Mouse (Mus musculus) right cerebral cortex, postnatal 4 days (tissue): ENCODE results near the gene Gm28043.

ENCODE experiments used
- DNase-seq: peaks from one replicate; pipeline ENCODE4 v3.0.0-alpha.2; 2022

Gm28043 gene

GRCm38 (mm10) chr17:29716732-29717445 is 102.2 kb downstream of the Gm28043 start, which contains the start of gene Ccdc167:
Gene Ccdc167, minus strand, starts transcription at chr17:29717044.
- peak; percentile 95 for DNase-seq

GRCm38 (mm10) chr17:29718660-29719059 is 104.0 kb downstream of the Gm28043 start:
- DNase-seq, result no peak

- DNase-seq, result no peak
These were observed 105.2 kb downstream of the Gm28043 start for GRCm38 (mm10) chr17:29719628-29720575.

DNA sequence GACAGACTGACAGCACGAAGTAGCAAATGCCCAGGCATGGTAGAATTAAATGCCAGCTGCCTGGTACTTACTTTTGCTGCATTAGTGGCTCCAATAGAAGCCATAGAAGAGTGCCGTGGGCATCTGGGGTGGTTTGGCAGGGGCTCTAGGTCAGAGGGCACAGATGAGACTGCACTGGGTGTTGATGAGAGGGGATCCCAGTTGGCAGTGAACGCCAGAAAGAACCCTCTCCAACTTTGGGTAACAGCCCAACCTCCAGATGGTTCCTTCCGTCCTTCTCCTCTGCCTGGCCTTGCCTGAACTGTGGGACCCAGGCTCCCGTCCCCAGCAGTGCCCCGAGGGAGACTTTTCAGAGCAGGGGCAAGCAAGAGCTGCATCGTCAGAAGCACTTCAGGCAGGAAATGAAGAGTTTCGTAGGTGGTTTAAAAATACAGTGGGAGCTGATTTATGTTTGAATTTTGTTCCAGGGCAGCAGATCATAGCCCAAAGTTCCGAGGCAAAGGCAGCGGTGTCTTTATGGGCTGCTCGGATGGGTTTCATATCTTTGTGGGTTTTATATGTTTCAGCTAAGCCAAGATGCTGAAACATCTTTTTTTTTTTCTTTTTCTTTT is 106.2 kb downstream of the Gm28043 start:
- DNase-seq, result no peak

- no peak for DNase-seq
These were observed 109.9 kb downstream of the Gm28043 start for GRCm38 (mm10) chr17:29724610-29725009.

- DNase-seq, result no peak
These were observed 110.4 kb downstream of the Gm28043 start for GRCm38 (mm10) chr17:29725027-29725620.

DNA sequence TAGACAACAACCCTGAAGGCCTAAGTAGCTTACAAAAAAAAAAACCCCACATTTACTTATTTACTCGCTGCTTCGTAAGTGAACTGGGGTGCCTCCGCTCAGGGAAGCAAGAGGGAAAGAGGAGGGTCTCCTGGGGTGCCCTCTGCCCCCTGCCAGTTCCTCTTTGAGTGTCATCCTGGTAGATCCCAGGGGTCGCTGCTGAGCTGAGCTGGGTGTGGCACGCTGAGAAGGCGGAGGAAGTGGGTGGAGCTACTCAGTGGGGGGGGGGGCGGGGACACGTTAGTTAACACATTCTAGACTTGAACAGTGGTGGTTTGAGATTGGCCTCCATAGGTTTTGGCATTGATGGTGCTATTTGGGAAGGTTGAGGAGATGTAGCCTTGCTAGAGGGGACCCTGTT is 113.4 kb downstream of the Gm28043 start:
- no peak for DNase-seq

DNA sequence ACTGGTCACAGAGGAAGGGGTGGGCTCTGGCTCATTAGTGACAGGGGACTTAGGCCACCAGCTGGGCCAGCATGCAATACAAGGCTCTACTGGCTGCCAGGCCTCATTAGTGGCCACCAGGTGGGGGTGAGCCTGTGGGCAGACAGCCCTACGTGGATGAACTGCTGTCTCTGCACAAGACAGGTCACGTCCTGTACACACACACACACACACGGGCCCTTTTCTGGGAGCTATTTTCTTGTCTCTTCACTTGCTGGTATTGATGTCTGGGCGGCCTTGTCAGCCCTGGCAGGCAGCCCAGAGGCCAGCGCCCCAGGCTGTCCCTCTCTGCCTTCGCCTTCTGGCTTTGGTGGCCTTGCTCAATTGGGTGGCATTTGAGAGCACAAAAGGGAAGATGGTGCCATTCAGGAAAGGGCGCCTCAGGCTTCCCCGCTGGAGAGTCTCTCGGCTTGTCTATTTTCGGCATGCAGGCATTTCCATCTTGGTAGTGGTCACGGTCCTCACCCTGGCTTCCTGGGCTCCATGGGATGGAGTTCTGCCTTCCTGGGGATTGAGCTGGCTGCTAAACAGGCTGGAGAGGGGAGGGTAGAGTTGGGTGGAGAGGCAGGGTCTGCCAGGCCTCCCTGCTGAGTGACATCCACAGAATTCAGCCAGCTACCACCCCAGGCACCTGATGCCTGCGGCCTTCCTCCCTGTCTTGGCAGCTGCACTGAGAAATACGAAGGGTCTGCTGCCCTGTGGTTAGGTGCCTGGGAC is 116.0 kb downstream of the Gm28043 start:
- no peak for DNase-seq

GRCm38 (mm10) chr17:29731266-29731952 is 116.7 kb downstream of the Gm28043 start:
- DNase-seq, result no peak

DNA sequence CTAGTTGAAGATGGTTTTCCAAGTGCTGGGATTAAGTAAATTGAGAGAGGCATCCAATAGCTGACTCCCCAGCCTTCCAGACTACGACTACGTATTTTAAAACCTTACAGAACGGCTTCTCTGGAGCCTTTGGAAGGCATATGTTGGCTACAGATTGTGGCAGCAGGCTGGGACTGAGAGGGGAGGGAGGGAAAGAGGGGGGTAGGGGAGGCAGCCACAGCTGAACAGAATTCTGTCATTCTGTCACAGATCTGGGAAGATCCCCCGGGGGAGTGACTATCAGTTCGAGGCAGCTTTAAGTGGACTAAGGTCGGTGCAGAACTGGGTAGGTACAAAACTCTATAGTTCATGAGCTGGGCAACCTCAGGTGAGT is 117.3 kb downstream of the Gm28043 start:
- no peak for DNase-seq

GRCm38 (mm10) chr17:29732522-29732921 is 117.8 kb downstream of the Gm28043 start:
- DNase-seq, result no peak

DNA sequence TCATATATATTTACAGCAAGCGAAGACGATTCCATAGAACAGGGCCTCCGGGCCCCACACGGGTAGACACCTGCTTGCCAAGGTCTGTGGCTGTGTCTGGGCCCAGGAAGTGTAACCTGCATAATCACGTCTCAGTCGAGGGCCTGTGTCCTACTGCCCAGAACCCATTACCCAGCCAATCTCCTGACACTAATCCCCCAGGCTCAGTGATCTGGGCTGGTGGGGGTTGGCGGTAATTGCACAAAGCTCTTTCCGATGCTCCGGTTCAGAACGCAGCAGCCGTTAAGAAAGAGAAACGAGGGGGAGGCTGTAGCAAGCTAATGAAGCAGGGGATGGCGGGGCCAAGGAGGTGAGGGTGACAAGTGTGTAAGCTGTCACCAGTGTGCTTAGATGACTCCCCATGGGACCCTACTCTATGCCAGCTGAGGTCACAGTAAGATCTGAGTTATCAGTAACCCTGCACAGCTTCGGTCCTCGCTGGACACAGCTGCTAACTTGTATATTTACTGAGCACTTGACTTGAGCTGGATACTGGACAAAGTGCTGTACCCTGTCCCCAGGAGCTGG is 121.9 kb downstream of the Gm28043 start:
- DNase-seq, result no peak

DNA sequence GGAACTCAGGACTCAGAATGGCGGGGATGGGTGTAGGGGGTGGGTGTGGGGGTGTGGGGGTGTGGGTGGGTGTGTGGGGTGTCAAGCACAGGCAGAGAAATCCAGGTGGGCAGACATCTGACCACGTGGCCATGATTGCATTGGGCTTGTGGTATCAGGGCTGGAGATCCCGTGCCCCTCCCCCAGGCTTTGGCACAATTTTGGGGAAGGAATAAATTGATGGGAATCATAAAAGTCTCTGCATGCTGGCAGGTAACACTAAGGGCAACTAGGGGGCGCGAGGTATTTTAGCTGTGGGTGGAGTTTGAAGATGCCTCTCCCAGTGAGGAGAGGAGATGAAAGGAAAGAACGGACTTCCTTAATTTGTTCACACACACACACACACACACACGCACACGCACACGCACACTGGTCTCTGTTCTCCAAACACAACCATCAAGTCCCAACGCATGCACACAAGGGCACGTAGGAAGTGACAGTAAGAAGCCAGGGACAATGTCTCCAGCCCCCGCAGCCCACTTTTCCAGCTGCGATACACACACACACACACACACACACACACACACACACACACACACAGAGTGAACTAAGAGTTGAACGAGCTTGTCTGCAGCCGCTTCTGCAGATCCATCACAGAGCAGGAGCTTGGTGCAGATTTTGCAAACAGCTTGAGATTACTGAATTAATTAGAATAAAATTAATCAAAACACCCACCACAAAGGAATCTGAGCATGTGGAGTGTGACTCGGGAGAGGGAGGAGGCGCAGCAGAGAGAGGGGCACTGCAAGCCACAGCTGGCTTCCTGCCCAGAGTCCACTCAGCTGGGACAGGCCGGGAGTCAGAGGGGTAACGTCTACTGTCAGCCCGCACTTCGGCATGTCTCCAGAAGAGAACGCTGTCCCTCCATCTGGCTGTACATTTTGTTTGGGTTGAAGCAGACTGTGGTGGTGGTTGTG is 123.5 kb downstream of the Gm28043 start:
- peak; percentile 70 for DNase-seq

DNA sequence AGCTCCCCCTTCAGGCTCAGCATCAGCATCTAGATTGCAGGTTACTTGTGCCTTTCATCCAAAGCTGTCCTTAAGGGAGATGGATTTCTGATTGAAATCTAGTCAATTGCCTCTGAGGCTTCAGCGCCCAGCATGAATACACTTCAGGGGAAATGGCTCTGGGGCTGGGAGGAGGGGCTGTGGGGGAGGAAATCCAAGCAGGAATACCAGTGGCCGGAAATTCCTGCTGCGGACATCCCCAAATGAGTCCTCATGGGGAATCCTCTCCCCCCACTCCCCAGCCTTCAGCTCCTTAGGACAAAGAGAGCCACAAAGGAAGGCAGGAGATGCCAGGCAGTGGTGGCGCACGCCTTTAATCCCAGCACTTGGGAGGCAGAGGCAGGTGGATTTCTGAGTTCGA is 132.8 kb downstream of the Gm28043 start:
- DNase-seq, result no peak
